Mouse (Mus musculus): ENCODE results near the gene Ndufa4l2. TPM values are rescaled to one million over a fixed set of nuclear protein-coding genes. Genes with fewer than 3 reads are reported as not detected.
A peak's percentile ranks its signal among the peaks of the same experiment; 100 is the strongest.

The Ndufa4l2 gene
- polyA plus RNA-seq, 1 experiment from 2014 or later = 7.6 TPM

DNA sequence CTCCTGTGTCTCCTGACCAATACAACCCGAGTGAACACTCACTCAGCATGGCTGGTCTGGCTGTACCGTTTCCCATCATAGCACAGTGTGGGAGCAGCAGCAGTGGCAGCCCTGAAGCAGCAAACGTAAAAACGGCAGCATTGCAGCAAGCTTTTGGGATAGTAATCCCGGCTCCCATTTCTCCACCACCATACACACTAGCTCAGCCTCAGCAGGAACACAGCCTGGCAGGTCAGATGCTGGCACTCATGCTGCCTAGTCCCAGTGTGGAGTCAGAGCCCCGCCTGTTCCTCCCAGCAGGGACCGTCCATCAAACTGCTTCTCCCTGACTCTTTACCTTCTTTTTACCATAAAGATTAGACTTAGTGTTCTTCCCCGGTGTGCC lies 23.6 kb upstream of the Ndufa4l2 start:
- Histone ChIP-seq H3K4me3 (no peak overlapping the region), H3K9ac (no peak overlapping the region), H3K36me3 (peaks cover 51% of the 10 kb centered on the region), H3K4me1 (peaks cover 19% of the 10 kb centered on the region; the same call in 1 of the 2 replicates), H3K4me2 (replicated peaks) (no peak overlapping the region), H3K9me3 (no peaks in the 10 kb centered on the region), H3K27ac (no peak overlapping the region; the same call in none of the 2 replicates), H3K27me3 (replicated peaks) (no peaks in the 10 kb centered on the region)
- 0 out of 2 replicates have a peak, but pooled peaks have one; percentile 33 for ATAC-seq (ENCODE audit: low FRiP score, low read depth)
- WGBS = 73% methylated on average over 8 of the region's 8 CpGs

DNA sequence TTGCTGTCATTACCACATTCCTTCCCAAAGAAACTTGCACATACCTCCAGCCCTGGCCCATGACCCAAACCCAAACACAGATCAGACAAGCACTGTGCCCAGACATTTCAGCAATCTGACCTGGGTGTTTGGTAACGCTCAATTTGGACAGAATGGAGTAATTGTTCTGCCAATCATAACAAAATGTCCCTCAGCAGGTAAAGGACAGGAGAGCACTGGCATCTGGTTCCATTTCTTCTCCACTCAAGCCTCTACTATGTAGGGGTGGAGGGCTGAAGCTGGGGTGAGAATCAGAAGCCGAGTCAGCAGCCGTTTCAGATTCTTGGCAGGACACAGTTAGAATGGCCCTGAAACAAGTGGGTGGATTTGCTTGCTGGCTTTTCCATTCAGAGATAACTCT lies 22.6 kb upstream of the Ndufa4l2 start:
- H3K27me3 ChIP-seq (replicated peaks) = no peaks in the 10 kb centered on the region
- WGBS = 95% methylated on average over 3 of the region's 3 CpGs
- no peaks in the 10 kb centered on the region for H3K9me3 ChIP-seq
- ATAC-seq (ENCODE audit: low FRiP score, low read depth) = no peak
- no peak overlapping the region for H3K27ac ChIP-seq
- H3K4me2 ChIP-seq (replicated peaks) = no peak overlapping the region
- peaks cover 56% of the 10 kb centered on the region for H3K36me3 ChIP-seq
- H3K4me1 ChIP-seq = peaks cover 19% of the 10 kb centered on the region; the same call in 1 of the 2 replicates
- H3K9ac ChIP-seq = no peak overlapping the region
- no peak overlapping the region for H3K4me3 ChIP-seq

DNA sequence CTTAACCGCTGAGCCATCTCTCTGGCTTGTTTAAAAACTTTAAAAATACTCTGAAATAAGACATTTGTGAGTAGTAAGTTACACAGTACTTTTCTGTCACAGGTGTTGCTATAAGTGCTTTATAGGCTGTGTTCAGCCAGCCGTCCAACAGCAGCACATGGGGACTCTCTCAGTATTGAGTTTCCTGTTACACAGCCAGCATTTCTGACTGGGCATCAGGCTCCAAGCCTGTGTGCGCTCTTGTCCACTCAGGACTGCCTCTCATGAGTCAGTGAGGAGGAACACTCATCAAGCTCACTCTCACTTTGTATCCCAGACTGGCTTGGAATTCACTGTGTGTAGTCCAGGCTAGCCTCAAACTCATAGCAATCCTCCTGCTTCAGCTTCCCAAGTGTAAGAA lies 18.6 kb upstream of the Ndufa4l2 start:
- Histone ChIP-seq H3K4me2 (replicated peaks) (no peak overlapping the region), H3K9me3 (no peaks in the 10 kb centered on the region), H3K4me1 (peaks cover 5% of the 10 kb centered on the region; the same call in 1 of the 2 replicates)

GRCm38 (mm10) chr10:127499516-127499915 lies 15.3 kb upstream of the Ndufa4l2 start:
- Histone ChIP-seq H3K4me2 (replicated peaks) (no peak overlapping the region), H3K4me1 (no peaks in the 10 kb centered on the region), H3K27me3 (replicated peaks) (no peaks in the 10 kb centered on the region), H3K9me3 (no peaks in the 10 kb centered on the region), H3K4me3 (no peak overlapping the region), H3K9ac (no peak overlapping the region), H3K36me3 (peaks cover 55% of the 10 kb centered on the region), H3K27ac (no peak overlapping the region)
- ATAC-seq (ENCODE audit: low FRiP score, low read depth) = no peak
- 76% methylated on average over 5 of the region's 5 CpGs for WGBS

More for the DNA sequence above, 18.6 kb upstream of the Ndufa4l2 start:
- no peak overlapping the region for H3K4me3 ChIP-seq
- peaks cover 74% of the 10 kb centered on the region for H3K36me3 ChIP-seq
- ATAC-seq (ENCODE audit: low FRiP score, low read depth) = no peak
- H3K27ac ChIP-seq = no peak overlapping the region
- H3K9ac ChIP-seq = no peak overlapping the region
- H3K27me3 ChIP-seq (replicated peaks) = no peaks in the 10 kb centered on the region
- WGBS = 97% methylated on average over 3 of the region's 3 CpGs

DNA sequence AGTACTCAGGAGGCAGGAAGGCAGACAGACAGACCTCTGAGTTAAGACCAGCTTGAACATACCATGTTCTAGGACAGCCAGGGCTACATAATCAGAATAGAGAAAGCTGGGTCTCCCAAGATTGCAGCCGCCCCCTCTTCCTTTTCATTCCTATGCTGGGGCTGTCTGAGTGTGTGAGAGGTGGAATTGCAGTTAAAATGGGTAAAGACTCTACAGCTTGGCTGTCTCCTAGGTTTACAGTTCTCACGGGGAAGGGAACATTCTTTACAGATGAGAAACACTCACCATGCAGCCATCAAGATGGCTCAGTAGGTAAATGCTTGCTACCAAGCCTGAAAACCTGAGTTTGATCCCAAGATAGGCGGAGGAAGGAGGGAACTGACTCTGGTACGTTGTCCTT lies 14.7 kb upstream of the Ndufa4l2 start:
- 86% methylated on average over 4 of the region's 4 CpGs for WGBS
- H3K4me2 ChIP-seq (replicated peaks) = no peak overlapping the region

DNA sequence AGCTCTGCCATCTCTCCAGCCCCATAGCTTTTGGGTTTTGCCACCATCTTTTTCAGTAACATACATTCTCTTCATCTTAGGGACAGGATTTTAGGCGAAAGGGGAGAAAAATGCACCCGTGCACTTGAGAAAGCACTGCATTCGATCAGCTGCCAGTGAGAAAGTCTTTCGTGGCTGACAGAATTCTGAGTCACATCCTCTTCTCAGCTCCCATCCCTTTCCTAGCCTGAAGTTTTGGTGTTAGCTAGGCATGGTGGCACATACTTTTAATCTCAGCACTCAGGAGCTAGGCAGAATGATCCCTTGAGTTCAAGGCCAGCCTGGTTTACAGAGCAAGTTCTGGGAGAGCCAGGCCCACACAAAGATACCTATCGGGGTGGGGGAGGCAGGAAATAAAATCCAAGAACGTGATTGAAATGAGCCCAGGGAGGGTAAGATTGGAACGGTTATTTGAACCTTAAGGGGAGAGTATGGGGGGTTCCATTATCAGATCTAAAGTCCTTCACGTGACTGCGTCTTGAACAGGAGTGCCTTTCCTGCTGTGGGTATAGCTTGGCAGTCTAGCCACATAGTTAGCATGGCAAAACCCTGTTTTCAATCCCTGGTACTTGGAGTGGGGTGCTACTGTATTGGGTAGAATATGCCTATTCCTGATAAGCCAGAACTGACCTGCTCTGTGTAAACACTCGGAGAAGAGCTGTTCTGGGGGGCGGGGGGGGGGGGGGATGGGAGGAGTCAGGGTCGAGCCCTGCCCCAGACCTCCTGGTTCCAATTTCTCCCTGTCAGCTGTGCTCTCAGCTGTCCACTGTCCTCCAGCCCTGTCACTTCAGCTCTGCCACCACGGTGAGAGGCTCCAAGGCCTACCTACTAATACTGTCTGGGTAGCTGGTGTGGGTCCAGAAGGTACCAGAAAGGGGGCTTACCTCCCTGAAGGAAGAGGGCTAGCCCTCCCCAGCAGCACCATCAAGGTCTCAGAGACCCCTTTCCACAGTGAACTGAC lies 13.6 kb upstream of the Ndufa4l2 start, which contains the start of gene Stac3:
TSS of gene Stac3 (plus strand) at position 793 of the 1,000 bp plus-strand sequence.
- 81% methylated on average over 13 of the region's 13 CpGs for WGBS
- ATAC-seq (ENCODE audit: low FRiP score, low read depth) = no peak
- no peak within 1 kb of the TSS for H3K4me3 ChIP-seq

More for the DNA sequence above, 14.7 kb upstream of the Ndufa4l2 start:
- Histone ChIP-seq H3K36me3 (peaks cover 54% of the 10 kb centered on the region), H3K27ac (no peak overlapping the region), H3K9ac (no peak overlapping the region), H3K27me3 (replicated peaks) (no peaks in the 10 kb centered on the region), H3K4me3 (no peak overlapping the region), H3K4me1 (no peaks in the 10 kb centered on the region), H3K9me3 (no peaks in the 10 kb centered on the region)
- no peak for ATAC-seq (ENCODE audit: low FRiP score, low read depth)

DNA sequence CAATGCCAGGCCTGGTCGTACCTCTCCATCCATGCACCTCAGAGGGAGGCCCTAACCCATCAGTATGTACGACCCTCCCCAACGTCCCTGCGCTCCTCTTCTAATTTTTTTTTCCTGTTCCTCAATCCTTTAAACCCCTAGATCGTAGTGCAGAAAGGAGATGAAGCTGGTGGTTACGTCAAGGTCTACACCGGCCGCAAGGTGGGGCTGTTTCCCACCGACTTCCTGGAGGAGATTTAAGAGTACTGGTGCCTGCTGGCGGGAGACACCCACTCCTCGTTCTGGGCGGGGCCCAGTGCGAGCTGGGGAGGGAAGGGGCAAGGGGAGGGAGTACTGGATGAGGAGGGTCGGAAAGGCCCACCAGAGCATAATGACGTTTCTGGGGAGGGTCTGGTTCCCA lies 6.5 kb upstream of the Ndufa4l2 start:
- Histone ChIP-seq H3K27me3 (replicated peaks) (peaks cover 31% of the 10 kb centered on the region), H3K4me3 (no peak overlapping the region), H3K9me3 (no peaks in the 10 kb centered on the region), H3K4me1 (peaks cover 58% of the 10 kb centered on the region), H3K27ac (no peak overlapping the region), H3K9ac (no peak overlapping the region), H3K36me3 (peaks cover 7% of the 10 kb centered on the region; the same call in 1 of the 2 replicates), H3K4me2 (replicated peaks) (peak overlapping the region; percentile 76)
- WGBS = 2% methylated on average over 15 of the region's 15 CpGs
- ATAC-seq (ENCODE audit: low FRiP score, low read depth) = no peak

More for the DNA sequence above, 13.6 kb upstream of the Ndufa4l2 start, which contains the start of gene Stac3:
- Histone ChIP-seq H3K27me3 (replicated peaks) (no peaks in the 10 kb centered on the region), H3K36me3 (peaks cover 44% of the 10 kb centered on the region), H3K9me3 (no peaks in the 10 kb centered on the region), H3K27ac (no peak within 1 kb of the TSS), H3K4me1 (no peaks in the 10 kb centered on the region), H3K4me2 (replicated peaks) (no peak within 1 kb of the TSS), H3K9ac (no peak within 1 kb of the TSS)

DNA sequence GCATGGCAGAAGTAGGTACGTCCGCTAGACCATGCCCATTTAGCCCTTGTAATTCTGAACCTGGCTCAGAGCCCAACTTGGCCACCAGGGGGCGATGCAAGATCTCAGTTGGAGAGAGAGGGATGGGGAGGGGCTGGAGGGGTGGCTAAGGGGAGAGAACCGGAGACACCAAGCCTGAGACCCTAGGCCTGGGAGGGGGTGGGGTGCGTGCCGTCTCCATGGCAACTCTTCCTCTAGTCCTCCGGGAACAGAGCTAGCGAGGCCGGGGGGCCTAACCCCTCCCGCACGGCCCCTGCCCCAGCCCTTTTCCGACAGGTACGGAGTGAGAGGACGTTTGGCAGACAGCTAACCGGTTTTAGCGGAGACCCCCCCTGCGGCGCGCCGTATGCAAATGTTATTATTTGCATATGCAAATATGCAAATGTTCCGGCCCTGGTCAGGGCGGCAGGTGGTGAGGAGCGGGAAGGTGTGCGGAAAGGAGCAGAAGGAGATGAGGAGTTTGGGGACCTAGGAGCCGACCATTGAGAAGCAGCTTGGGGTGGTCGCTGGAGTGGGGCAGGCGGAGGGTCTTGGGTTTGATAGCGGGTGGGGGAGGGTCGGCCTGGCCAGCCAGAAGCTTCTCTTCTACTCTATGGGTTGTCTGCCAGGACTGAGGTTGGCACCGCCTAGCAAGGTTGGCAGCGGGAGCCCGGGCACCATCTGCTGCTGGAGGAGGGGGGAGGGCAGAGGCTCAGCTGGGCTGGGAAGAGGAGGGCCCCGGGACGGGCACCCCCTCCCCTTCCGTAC lies 5.5 kb upstream of the Ndufa4l2 start:
- peak; percentile 66 for ATAC-seq (ENCODE audit: low FRiP score, low read depth)
- Histone ChIP-seq H3K27me3 (replicated peaks) (peaks cover 41% of the 10 kb centered on the region), H3K4me3 (peak overlapping the region; percentile 36)

DNA sequence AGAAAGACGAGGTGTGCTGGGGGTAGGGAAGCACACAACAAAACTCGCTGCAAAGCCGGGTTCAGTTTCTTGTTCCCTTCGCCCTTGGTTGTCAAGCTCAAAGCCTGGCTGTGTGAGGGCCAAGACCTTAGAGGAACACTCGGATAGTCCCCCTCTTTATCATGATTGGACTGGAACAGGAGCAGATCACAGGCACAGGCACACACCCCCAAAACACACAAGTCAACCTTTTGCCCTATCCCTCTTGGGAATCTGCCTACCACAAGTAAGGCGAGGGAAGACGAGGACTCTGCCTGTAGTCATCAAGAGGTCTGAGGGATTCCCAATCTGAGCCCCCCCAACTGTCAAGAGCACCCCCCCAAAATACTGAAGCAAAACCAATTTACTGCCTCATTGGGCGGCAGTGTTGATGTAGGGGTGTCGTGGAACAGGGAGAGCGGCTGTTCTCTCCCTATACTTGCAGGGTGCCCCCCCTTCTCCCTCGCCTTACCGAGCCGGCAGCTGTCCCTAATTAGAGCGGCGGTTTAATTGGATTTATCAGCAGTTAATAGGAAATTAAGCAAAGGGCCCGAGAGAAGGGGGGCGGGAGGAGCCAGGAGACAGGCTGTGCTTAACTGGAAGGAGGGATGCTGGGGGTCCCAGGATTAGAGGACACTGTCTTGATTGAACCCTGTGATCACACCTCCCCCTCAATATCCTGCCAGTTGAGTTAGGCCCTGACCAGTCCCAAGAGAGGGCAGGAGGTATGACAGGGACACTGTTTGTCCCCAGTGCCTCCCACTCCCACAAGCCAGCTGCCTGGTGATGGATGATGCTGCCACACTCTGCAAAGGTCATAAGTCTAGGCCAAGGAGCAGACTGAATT lies 4.7 kb upstream of the Ndufa4l2 start:
- peak overlapping the region; percentile 89 for H3K27ac ChIP-seq
- peak overlapping the region; percentile 38; the same call in 1 of the 2 replicates for H3K9ac ChIP-seq
- H3K4me3 ChIP-seq = peak overlapping the region; percentile 36
- no peaks in the 10 kb centered on the region for H3K36me3 ChIP-seq
- H3K4me2 ChIP-seq (replicated peaks) = peak overlapping the region; percentile 76
- 5% methylated on average over 17 of the region's 17 CpGs for WGBS
- peaks cover 76% of the 10 kb centered on the region for H3K4me1 ChIP-seq
- no peaks in the 10 kb centered on the region for H3K9me3 ChIP-seq
- 0 out of 2 replicates have a peak, but pooled peaks have one; percentile 0 for ATAC-seq (ENCODE audit: low FRiP score, low read depth)
- H3K27me3 ChIP-seq (replicated peaks) = peaks cover 49% of the 10 kb centered on the region

More for the DNA sequence above, 5.5 kb upstream of the Ndufa4l2 start:
- peak overlapping the region; percentile 89 for H3K27ac ChIP-seq
- H3K4me1 ChIP-seq = peaks cover 68% of the 10 kb centered on the region
- peaks cover 4% of the 10 kb centered on the region; the same call in 1 of the 2 replicates for H3K36me3 ChIP-seq
- under 1% methylated on average over 35 of the region's 35 CpGs for WGBS
- peak overlapping the region; percentile 38; the same call in 1 of the 2 replicates for H3K9ac ChIP-seq
- peak overlapping the region; percentile 76 for H3K4me2 ChIP-seq (replicated peaks)
- H3K9me3 ChIP-seq = no peaks in the 10 kb centered on the region

GRCm38 (mm10) chr10:127510895-127511617 lies 3.7 kb upstream of the Ndufa4l2 start:
- no peaks in the 10 kb centered on the region for H3K36me3 ChIP-seq
- peak overlapping the region; percentile 61 for H3K9ac ChIP-seq
- H3K4me2 ChIP-seq (replicated peaks) = peak overlapping the region; percentile 76
- peak overlapping the region; percentile 39 for H3K4me3 ChIP-seq
- no peak for ATAC-seq (ENCODE audit: low FRiP score, low read depth)
- H3K27ac ChIP-seq = peak overlapping the region; percentile 89
- H3K9me3 ChIP-seq = no peaks in the 10 kb centered on the region
- 4% methylated on average over 11 of the region's 11 CpGs for WGBS
- peaks cover 86% of the 10 kb centered on the region for H3K4me1 ChIP-seq
- peaks cover 57% of the 10 kb centered on the region for H3K27me3 ChIP-seq (replicated peaks)

Measured in neural tube, embryonic 12.5 days (tissue).